Mouse (Mus musculus): ENCODE measurements around the gene Kctd2.
"Not testable (repeated sequence)": the region's sequence is repeated elsewhere in the genome, so short reads cannot be mapped to it uniquely, and the experiment has no call there.

The Kctd2 gene

DNA sequence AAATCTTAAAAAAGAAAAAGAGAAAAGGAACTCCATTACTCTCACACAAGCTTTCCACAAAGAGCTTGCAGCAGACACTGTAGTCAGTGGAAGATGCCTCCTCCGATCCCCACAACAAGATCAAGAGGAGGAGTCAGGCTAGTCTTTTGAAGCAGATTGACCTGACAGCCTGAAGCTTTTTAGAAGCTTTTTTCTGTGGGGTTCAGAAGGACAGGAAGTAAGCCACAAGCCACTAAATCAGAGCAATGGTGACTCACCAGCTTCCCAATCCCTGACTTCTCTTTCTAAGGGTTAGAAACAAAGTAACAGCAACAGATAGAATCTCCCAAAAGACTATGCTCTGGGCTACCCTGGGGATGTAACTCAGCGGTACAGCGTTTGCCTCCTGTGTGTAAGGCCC lies 19.4 kb downstream of the Kctd2 start:
- no peak for DNase-seq (ENCODE audit: low spot score in 2 of 2)

DNA sequence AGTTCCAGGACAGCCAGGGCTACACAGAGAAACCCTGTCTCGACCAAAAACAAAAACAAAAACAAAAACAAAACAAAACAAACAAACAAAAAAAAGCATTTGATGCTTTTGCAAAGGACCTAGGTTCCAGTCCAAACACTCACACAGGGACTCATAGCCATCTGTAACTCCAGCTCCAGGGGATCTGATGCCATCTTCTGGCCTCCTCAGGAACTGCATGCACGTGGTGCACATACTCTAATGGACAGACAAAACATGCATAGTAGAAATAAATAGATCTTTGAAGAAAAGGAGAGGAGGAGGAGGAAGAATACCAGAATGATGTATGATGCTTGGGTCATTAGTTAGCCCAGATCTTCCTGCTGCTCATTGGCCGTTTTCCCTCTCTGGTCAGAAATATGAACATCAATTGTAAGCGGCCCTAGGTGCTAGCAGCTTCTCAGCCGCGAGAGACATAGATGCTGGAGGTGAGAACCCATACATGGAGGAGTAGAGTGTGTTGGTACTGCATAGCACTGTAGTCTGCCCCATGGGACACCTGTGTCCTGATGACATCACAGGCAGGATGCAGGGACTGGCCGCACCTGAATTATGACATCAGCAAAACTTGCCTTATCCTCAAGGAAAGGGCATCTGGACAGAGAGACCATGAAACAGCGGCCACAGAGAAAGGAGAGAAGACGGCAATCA lies 20.1 kb downstream of the Kctd2 start, which contains the start of gene Trim80:
Gene Trim80 (plus strand): TSS at position 640 of the 690 bp plus-strand sequence.
- no peak for DNase-seq (ENCODE audit: low spot score in 2 of 2)

DNA sequence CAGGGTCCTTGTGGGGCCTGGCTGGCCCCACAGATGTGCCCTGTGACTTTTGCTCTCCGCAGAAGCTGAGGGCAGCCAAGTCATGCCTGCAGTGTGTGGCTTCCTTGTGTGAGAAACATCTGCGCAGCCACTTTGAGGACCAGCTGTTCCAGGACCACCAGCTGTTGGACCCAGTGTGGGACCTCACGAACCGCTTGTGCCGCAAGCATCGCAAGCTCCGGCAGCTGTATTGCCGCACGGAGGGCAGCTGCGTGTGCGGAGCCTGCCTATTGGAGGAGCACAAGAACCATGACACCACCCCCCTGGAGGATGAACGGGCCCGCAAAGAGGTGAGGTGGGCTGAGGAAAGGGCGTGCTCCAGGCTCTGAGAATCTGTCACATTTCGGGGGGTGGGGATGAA lies 21.5 kb downstream of the Kctd2 start:
- DNase-seq (ENCODE audit: low spot score in 2 of 2): no peak

DNA sequence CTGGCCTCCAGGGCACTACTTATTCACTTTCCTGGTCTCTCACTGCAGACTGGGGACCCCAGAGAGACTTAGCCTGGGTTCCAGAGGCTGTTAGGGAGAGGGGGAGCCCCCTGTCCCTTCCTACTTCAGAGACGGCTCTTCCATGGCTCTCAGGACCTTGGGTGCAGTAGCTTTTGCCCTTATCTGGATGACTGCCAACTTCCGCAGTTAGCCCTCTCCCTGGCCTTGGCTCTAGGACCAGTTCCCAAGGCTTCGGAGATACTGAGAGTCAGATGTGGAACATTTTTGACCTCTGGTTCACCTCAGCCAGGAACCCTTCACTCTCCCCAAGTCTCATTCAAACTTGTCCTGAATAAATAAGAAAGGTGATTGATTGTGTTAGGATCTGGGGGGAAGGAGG lies 27.0 kb downstream of the Kctd2 start:
- DNase-seq (ENCODE audit: low spot score in 2 of 2): no peak

DNA sequence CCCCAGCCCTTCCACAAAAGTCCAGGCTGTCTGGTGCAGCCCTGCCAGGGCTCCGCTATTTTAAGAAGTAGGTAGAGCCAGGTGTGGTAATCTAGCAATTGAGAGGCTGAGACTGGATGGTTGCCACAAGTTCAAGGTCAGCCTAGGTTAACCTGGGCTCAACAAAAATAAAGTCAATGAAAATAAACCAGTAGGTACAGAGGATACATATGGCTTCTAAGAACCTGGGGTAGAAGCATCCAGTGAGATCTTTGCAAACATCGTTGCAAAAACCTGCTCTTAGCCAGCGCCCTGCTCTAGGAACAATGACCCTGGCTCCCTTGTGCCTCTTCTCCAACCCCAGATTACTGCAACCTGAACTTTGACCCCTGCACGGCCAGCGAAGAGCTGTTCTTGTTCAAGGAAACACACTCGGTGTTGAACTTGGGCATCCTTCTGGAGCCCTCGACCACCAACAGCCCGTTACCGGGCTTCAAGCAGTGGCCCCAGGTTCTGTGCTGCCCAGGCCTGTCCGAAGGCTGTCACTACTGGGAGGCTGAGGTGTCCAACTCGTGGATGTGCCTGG lies 27.5 kb downstream of the Kctd2 start:
- no peak for DNase-seq (ENCODE audit: low spot score in 2 of 2)

DNA sequence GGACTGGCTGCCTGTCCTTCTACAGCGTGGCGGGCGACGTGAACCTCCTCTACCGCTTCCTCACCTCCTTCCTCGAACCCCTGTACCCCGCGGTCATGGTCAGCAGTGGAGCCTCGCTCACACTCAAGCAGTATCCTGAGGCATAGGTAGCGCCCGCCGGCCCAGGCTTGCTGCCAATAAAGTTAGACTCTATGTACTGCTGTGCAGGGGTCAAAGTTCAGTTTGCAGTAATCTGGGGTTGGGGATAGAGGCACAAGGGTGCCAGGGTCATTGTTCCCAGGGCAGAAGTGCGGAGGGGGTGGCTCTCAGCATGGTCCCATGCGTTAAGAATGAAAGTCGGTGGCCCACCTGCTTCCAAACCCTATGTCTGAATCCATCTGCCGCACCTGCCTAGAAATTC lies 28.1 kb downstream of the Kctd2 start:
- no peak for DNase-seq (ENCODE audit: low spot score in 2 of 2)

DNA sequence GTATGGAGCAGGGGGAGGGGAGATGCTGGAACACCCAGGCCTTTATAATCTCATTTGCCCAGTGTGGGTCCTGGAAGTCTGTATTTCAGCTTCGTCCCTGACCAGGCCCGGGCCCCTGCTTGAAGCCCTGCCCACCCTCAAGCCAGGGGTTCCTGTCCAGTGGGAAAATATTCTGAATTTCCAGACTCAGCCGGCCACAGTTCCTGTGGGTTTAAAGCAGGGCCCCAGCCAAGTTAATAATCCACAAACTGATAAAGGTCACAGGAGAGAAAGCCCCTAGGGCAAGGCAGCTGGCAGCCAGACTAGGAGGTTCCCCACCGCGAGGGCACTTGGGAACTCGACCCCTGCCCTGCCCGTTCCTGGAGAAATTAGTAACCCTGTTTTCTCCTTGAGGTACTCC lies 29.1 kb downstream of the Kctd2 start:
- no peak for DNase-seq (ENCODE audit: low spot score in 2 of 2)

DNA sequence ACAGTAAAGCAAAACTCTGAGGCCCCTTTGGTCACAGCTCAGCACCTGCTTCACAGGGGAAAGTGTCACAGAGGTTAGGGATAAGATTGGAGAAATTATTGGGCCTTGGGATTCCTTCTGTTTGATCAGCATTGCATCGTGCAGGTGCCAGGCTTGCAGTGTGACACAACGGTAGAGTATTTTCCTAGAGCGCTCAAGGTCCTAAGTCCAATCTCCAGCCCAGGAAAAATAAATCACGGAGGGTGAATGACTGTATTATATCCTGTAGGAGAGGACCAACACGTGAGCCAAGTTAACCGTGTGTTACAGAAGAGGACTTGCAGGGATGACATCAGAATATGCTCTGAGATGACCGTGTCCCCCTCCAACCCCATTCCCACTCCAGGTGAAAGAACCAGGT lies 30.2 kb downstream of the Kctd2 start:
- no peak for DNase-seq (ENCODE audit: low spot score in 2 of 2)

DNA sequence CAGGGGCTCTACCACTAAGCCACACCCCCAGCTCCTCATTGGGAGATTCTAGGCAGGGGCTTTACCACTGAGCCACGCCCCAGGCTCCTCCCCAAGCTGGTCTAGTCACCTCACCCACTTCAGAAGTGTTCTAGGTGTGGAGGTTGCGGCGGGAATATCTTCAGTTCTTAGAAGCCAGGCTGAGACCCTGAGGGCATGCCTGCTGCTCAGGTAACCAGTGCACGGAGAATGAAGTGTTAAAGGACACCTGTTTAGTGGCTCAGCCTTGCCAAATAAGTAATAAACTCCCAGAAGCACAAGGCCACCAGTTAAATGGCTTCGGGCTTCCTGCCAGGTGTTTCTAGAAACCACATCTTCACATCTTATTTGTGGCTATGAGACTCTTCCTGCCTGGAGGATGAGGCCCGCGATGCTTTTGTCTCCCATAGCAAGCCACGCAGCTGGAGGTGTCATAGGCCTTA lies 31.9 kb downstream of the Kctd2 start:
- DNase-seq (ENCODE audit: low spot score in 2 of 2): no peak

DNA sequence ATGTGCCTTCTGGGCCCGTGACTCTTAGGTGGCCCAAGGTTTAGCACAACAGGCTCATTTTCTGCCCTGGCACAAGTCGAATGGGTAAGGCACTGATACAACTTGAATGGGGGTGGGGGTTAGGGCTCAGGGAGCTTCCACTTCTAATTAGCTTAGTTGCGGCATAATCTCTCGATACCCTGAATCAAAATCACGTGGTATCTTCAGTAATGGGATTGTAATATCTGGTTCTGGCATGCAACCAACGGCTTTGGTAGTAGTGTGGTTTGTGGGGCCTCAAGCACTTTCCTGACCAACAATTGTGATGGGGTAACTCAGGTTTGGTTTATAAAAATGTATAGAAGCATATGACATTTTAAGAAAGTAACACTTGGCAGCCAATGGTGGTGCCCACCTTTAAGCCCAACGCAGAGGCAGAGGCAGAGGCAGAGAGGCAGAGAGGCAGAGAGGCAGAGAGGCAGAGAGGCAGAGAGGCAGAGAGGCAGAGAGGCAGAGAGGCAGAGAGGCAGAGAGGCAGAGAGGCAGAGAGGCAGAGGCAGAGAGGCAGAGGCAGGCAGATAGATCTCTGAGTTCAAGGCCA lies 32.4 kb downstream of the Kctd2 start:
- DNase-seq (ENCODE audit: low spot score in 2 of 2): no peak

DNA sequence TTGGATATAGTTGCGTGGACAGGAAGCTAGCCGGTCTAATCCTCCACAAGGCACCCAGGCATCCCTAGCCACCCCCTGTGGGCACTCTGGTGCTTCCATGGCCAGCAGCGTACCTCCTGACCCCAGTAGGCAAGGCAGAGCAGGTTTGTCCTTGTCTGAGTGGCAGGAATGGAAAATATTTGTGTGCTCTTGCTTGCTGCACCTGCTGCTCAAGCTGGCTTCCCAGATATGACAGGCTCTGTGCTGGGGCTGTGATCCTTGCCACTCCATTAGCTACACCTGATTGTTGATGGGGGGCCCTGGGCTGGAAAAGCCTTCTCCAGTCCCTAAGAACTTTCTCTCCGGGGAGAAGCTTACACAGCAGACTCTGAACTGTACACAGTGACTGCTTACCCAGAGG lies 33.4 kb downstream of the Kctd2 start:
- DNase-seq (ENCODE audit: low spot score in 2 of 2): no peak

DNA sequence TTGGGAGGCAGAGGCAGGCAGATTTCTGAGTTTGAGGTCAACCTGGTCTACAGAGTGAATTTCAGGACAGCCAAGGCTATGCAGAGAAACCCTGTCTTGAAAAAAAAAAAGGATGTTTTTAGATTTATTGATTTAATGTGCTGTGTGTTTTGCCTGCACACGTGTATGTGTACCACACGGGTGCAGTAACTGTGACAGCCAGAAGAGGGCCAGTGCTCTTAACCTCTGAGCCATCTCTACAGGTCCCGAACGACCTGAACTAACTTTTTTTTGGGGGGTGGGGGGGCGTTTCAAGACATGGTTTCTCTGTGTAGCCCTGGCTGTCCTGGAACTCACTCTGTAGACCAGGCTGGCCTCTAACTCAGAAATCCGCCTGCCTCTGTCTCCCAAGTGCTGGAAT lies 34.9 kb downstream of the Kctd2 start:
- DNase-seq (ENCODE audit: low spot score in 2 of 2): not testable (repeated sequence)

DNA sequence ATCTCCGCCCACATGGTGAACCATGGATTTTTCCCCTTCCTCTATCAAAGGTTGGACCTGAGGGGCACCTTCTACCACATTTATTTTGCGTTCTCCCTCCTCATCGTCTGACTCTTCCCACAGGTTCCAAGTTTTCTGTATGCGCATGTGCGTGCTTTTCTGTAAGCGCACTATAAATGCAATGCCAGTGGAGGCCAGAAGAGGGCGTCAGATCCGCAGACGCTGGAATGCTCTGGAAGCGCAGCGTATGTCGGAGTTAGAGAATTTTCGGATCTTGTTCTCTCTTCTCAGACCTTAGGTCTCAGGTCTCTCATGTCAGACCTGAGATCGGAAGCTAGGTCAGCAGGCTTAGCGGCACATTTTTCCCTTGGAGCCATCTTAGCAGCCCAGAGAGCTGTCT lies 35.7 kb downstream of the Kctd2 start:
- DNase-seq (ENCODE audit: low spot score in 2 of 2): no peak

DNA sequence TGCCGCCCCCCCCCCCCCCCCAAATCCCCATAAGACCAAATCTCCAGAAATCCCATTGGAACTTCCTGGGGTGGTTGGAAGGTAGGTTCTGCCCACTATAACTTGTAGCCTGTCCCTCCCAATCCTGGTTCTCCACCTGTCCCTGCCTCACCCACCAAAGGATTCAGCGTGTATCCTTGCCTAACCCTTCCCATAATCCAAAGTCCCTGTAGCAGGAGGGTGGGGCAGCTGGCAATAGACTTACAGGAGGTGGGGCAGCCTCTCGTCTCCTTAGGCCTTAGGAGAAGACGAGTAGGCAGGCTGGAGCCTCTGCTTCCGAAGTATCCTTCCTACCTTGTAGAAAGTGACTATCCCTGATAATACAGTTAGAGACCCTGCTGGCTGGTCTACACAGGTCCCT lies 36.3 kb downstream of the Kctd2 start:
- no peak for DNase-seq (ENCODE audit: low spot score in 2 of 2)

DNA sequence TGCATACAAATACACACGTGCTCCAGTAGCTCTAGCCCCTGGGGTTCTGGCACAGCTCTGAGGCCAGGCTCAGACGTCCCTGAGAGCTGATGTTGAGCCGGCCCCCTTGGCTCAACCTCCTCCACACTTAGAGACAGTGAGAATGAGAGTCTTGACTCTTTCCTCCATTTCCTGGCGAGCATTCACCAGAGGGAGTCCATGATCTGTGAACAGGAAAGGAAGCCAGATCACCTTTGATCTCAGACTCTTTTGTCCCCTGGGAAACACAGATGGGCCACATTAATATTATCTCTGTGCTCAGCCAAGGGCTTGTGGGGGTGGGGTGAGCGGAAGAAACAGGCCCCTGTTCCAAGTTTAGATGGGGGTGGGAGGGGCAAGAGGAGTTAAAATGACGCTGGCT lies 37.5 kb downstream of the Kctd2 start:
- DNase-seq (ENCODE audit: low spot score in 2 of 2): no peak

DNA sequence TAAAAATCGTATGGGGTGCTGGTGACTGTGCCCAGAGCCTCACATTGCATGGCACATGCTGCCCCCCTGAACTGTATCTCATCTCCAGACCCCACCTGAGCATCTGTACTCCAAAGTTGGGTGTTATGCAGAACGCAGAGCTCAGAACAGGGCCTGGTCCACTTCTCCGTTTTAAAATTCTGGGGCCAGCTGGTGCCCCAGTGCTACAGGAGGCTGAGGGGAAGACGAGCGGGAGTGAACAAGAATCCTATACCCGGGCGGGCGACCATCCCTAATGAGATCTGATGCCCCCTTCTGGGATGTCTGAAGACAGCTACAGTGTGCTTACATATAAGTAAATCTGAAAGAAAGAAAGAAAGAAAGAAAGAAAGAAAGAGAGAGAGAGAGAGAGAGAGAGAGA lies 41.0 kb downstream of the Kctd2 start:
- no peak for DNase-seq (ENCODE audit: low spot score in 2 of 2)

DNA sequence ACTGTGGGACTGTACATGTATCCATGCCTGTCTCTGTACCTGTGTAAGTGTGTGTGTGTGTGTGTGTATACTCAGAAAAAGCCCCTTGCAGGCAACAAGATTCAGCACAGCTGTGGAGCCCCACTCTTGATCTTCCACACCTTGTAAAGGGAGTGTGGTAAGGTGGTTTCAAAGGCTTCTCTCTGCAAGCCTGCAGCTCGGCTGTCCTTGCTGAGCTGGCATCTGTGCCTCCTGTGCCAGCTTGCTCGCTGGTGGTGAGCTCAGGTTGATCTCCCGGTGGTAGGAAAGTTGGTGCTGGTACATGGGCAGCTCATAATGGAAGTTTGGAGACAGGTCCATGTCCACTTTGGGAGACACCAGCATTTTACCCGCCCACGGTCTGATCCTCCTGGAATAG lies 41.9 kb downstream of the Kctd2 start:
- DNase-seq (ENCODE audit: low spot score in 2 of 2): no peak

DNA sequence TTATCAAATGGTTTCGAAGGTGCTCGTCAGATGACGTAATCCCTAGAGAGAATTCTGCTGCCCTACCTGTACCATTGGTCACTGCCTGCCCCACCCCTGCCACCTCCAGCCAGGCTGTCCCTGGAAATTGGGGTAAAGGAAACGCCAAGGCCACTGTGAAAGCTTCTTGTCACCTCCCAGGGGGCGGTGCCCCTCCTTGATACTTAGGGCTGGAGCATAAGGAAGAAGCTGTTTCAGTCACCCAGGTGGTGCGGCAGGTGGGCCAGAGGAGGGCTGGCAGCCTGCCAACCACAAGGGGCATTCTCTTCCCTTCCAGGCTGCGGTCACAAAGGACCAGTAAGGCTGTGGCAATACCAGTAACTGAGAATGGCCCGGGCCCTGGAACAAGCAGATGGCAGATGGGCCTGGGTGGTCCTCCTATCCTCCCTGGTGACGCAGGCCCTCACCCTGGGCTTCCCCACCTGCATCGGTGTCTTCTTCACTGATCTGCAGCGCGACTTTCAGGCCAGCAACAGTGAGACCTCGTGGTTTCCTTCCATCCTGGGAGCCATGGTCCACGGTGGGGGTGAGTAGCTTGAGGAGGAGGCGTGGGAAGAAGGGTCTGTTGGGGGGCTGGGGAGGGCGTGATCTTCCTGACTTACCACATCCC lies 42.4 kb downstream of the Kctd2 start, which contains the start of gene Slc16a5:
Gene Slc16a5 (plus strand): TSS at position 232 of the 649 bp plus-strand sequence.
- DNase-seq (ENCODE audit: low spot score in 2 of 2): no peak

DNA sequence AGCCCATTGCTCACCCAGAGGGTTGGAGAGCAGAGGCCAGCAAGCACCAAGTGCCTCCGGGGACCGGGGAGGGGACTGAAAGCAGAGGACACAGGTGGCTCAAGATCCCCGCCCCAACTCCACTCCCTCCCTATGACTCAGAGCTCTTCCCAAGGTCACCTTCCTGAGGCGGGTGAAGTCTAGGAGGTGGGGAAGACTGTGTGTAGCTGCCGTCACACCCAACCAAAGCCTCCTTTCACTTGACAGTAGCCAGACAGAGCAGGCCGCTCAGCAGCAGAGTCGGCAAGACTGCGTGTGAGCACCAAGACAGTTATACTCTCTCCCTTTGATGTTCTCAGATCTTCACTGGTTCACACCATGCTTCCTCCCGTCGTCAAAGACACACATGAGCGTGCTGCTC lies 43.5 kb downstream of the Kctd2 start:
- DNase-seq (ENCODE audit: low spot score in 2 of 2): no peak

DNA sequence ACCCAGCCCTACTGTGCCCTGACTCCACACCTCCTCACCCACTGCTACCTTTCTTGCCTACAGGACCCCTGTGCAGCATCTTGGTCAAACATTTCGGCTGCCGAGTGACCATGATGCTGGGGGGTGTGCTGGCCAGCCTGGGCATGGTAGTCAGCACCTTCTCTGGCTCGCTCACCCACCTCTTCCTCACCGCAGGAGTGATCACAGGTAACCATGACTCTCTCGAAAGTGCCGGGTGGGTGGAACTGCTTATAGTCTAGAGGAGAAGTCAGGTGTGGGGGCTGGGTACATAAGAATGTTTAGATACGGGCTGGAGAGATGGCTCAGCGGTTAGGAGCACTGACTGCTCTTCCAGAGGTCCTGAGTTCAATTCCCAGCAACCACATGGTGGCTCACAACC lies 44.9 kb downstream of the Kctd2 start:
- DNase-seq (ENCODE audit: low spot score in 2 of 2): no peak

DNA sequence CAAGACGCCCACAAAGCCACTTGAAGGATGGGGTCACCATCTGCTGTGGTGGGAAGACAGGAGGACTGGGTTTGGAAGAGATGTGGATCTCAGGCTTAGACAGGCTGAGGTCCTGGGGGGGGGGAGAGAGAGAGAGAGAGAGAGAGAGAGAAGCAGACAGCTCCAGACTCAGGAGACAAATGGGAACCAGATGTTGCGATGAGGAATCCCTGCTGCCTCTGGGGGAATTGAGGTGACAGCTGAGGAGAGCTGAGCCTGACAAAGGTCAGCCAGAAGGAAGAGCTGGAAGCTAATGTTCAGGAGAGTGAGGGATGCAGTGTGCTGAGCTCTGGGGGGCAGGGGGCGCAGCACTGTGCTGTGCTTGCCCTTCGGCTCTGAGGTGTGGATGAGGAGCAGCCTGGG lies 47.3 kb downstream of the Kctd2 start:
- DNase-seq (ENCODE audit: low spot score in 2 of 2): no peak

DNA sequence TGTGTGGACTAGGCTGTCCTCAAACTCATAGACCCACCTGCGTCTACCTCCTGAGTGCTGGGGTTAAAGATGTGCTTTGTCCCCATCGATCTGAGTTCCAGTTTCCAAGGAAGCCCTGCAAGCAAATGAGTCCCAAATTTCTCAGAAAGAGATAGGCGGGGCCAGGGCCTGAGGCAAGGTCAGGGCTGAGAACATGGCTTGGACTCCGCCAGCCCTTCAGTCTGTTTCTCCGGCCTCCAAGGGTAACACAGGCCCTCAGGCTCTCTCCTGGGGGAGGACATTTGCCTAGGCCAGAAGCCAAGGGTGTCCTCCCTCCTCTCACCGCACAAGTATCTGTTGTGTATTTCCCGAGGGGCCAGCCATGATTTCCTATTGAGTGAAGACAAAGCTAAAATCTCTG lies 52.3 kb downstream of the Kctd2 start:
- no peak for DNase-seq (ENCODE audit: low spot score in 2 of 2)
